25 mouse cellular contexts compared by ENCODE assay signal in genomic region chr7:120881451-120881850, GRCm38 (mm10). TPM values are rescaled to one million over a fixed set of nuclear protein-coding genes. Genes with fewer than 3 reads are reported as not detected.
A peak's percentile ranks its signal among the peaks of the same experiment; 100 is the strongest.
DNase-seq lines count a peak whose midpoint lies in the region; ATAC-seq and TF ChIP-seq lines count a peak whose summit lies in the region.
"Had no signal": no experiment of that assay in that cellular context is flagged by ENCODE, and none has a peak within 500 bp of the region (broad histone marks: within the 10 kb centered on the region; RNA-seq: fewer than 3 reads in every experiment).

No protein-coding gene starts in this region.

- DNase-seq in layer of hippocampus, postnatal 10 days (ENCODE audit: low spot score in 2 of 2): no peak
- DNase-seq in lung, adult 2 months: no peak
- DNase-seq: adrenal gland, postnatal 10 days; B cell, adult 2 months; cerebellum, adult 11-12 months; cerebellum, postnatal 10 days; heart, postnatal 14 days; kidney, adult 11 months; kidney, postnatal 36 days; midbrain, embryonic 14.5 days; retina, postnatal 1 day; right cerebral cortex, postnatal 14 days had no signal

- peak overlapping the region; percentile 90 for H3K27ac ChIP-seq in liver, embryonic 16.5 days (ENCODE audit: low read length)
- H3K27ac ChIP-seq in kidney, embryonic 15.5 days: no peak overlapping the region
- H3K27ac ChIP-seq: forebrain, embryonic 10.5 days; forebrain, embryonic 15.5 days; hindbrain, embryonic 10.5 days; hindbrain, embryonic 15.5 days; layer of hippocampus, adult 2 months; lung, embryonic 15.5 days; stomach, embryonic 15.5 days had no signal

- no peak for ATAC-seq in megakaryocyte, adult 5-6 weeks (ENCODE audit: poor library complexity, severe bottlenecking)
- ATAC-seq in granulocyte monocyte progenitor cell, adult 5-6 weeks (replicated peaks; ENCODE audit: poor library complexity, severe bottlenecking): peak; percentile 35; the same call in 1 of the 2 replicates
- ATAC-seq in liver, embryonic 16.5 days (ENCODE audit: low read depth): 0 out of 2 replicates have a peak, but pooled peaks have one; percentile 10
- ATAC-seq in kidney, embryonic 15.5 days (replicated peaks; ENCODE audit: low FRiP score): no peak
- ATAC-seq: forebrain, embryonic 15.5 days; inflammation-experienced regulatory T-cells, adult 6 months had no signal

- peaks cover 74% of the 10 kb centered on the region for H3K36me3 ChIP-seq in megakaryocyte, embryonic 14.5 days (replicated peaks; ENCODE audit: low read length)
- H3K36me3 ChIP-seq in liver, embryonic 16.5 days (ENCODE audit: control insufficient read depth, insufficient read depth): peaks cover 56% of the 10 kb centered on the region
- H3K36me3 ChIP-seq in kidney, embryonic 15.5 days: peaks cover 35% of the 10 kb centered on the region

- no peak for TF ChIP-seq POLR2A in lung, adult 2 months (IDR thresholded peaks at IDR 0.05; ENCODE audit: borderline replicate concordance, extremely low read depth, low read depth, low read length)

- peak overlapping the region; percentile 64 for H3K4me2 ChIP-seq in liver, embryonic 16.5 days (ENCODE audit: low read depth, low read length)
- H3K4me2 ChIP-seq in kidney, embryonic 15.5 days: no peak overlapping the region
- H3K4me2 ChIP-seq: forebrain, embryonic 15.5 days; hindbrain, embryonic 15.5 days; lung, embryonic 15.5 days; stomach, embryonic 15.5 days had no signal

- H3K9me3 ChIP-seq in megakaryocyte, embryonic 14.5 days: no peaks in the 10 kb centered on the region
- H3K9me3 ChIP-seq in liver, embryonic 16.5 days (replicated peaks; ENCODE audit: control insufficient read depth, low read length): no peaks in the 10 kb centered on the region
- H3K9me3 ChIP-seq in kidney, embryonic 15.5 days (replicated peaks): no peaks in the 10 kb centered on the region
- H3K9me3 ChIP-seq: forebrain, embryonic 15.5 days; hindbrain, embryonic 10.5 days; hindbrain, embryonic 15.5 days; lung, embryonic 15.5 days; stomach, embryonic 15.5 days had no signal

- 57% methylated on average over 2 of the region's 2 CpGs for WGBS in liver, embryonic 16.5 days (ENCODE audit: insufficient replicate concordance)
- 67% methylated on average over 2 of the region's 2 CpGs for WGBS in kidney, embryonic 15.5 days
- WGBS in lung, adult 2 months: 80% methylated on average over 2 of the region's 2 CpGs

- no peak for TF ChIP-seq CTCF in lung, adult 2 months (IDR thresholded peaks at IDR 0.05; ENCODE audit: insufficient read depth, low read length)

- peaks cover 87% of the 10 kb centered on the region for H3K4me1 ChIP-seq in megakaryocyte, embryonic 14.5 days
- H3K4me1 ChIP-seq in liver, embryonic 16.5 days (ENCODE audit: control insufficient read depth, low read depth, low read length): peaks cover 58% of the 10 kb centered on the region
- H3K4me1 ChIP-seq in kidney, embryonic 15.5 days: 0 out of 2 replicates have a peak, but pooled peaks cover 3% of the 10 kb centered on the region
- no peaks in the 10 kb centered on the region for H3K4me1 ChIP-seq in lung, adult 2 months (ENCODE audit: control insufficient read depth, insufficient read depth, low read length)
- H3K4me1 ChIP-seq: forebrain, embryonic 15.5 days; hindbrain, embryonic 10.5 days; hindbrain, embryonic 15.5 days; lung, embryonic 15.5 days; stomach, embryonic 15.5 days had no signal

- no peak overlapping the region for H3K9ac ChIP-seq in liver, embryonic 16.5 days (ENCODE audit: low read depth, low read length)
- no peak overlapping the region for H3K9ac ChIP-seq in kidney, embryonic 15.5 days
- H3K9ac ChIP-seq: forebrain, embryonic 15.5 days; hindbrain, embryonic 15.5 days; lung, embryonic 15.5 days; stomach, embryonic 15.5 days had no signal

- no peaks in the 10 kb centered on the region for H3K27me3 ChIP-seq in megakaryocyte, embryonic 14.5 days (replicated peaks)
- no peaks in the 10 kb centered on the region for H3K27me3 ChIP-seq in liver, embryonic 16.5 days (ENCODE audit: control insufficient read depth, insufficient read depth, low read depth, low read length)
- H3K27me3 ChIP-seq in kidney, embryonic 15.5 days: no peaks in the 10 kb centered on the region
- H3K27me3 ChIP-seq: forebrain, embryonic 15.5 days; hindbrain, embryonic 15.5 days; lung, embryonic 15.5 days; stomach, embryonic 15.5 days had no signal

- peak overlapping the region; percentile 12 for H3K4me3 ChIP-seq in megakaryocyte, embryonic 14.5 days (replicated peaks)
- H3K4me3 ChIP-seq in liver, embryonic 16.5 days (ENCODE audit: low read depth, low read length): no peak overlapping the region
- no peak overlapping the region for H3K4me3 ChIP-seq in kidney, embryonic 15.5 days (replicated peaks)
- H3K4me3 ChIP-seq in lung, adult 2 months (replicated peaks; ENCODE audit: extremely low read depth, low read depth, low read length): no peak overlapping the region
- H3K4me3 ChIP-seq: forebrain, embryonic 10.5 days; forebrain, embryonic 15.5 days; hindbrain, embryonic 10.5 days; hindbrain, embryonic 15.5 days; layer of hippocampus, adult 2 months; lung, embryonic 15.5 days; stomach, embryonic 15.5 days had no signal

RNA-seq across cellular contexts. Expression of gene Polr3e, which starts 36.1 kb away (rescaled TPM):
- polyA plus RNA-seq in megakaryocyte, embryonic 14.5 days (2012; ENCODE audit: insufficient read depth, low replicate concordance): 5.0 and 8.9 TPM in 2 replicates
- total RNA-seq in megakaryocyte, adult 5-6 weeks (2015): 4.6 and 5.3 TPM in 2 replicates
- total RNA-seq in megakaryocyte, adult 5-6 weeks (2017): 9.8 and 11.6 TPM in 2 replicates
- total RNA-seq in granulocyte monocyte progenitor cell, adult 5-6 weeks (2014; fragmentation: Nextera tagmentation): 24.5 and 25.8 TPM in 2 replicates
- 33.5 and 37.1 TPM in 2 replicates for total RNA-seq in granulocyte monocyte progenitor cell, adult 5-6 weeks (2017)
- 10.1 and 10.4 TPM in 2 replicates for polyA plus RNA-seq in liver, embryonic 16.5 days (2015; fragmentation: Nextera tagmentation; extraction: Ambion mirVana)
- total RNA-seq in layer of hippocampus, postnatal 10 days (2021): 10 to 100 TPM; 31.3 to 32.0 TPM
- 42.7 and 44.0 TPM in 2 replicates for polyA plus RNA-seq in kidney, embryonic 15.5 days (2015; fragmentation: Nextera tagmentation; extraction: Ambion mirVana)
- 12.6 and 14.4 TPM in 2 replicates for polyA plus RNA-seq in lung, adult 2 months (2012; rRNA removed)

RNA-seq across cellular contexts. Expression of gene Eef2k, which starts 38.8 kb away (rescaled TPM):
- 5.4 and 42.9 TPM in 2 replicates for polyA plus RNA-seq in megakaryocyte, embryonic 14.5 days (2012; ENCODE audit: insufficient read depth, low replicate concordance)
- total RNA-seq in megakaryocyte, adult 5-6 weeks (2015): 7.5 and 11.1 TPM in 2 replicates
- total RNA-seq in megakaryocyte, adult 5-6 weeks (2017): 23.5 and 26.1 TPM in 2 replicates
- 49.3 and 60.6 TPM in 2 replicates for total RNA-seq in granulocyte monocyte progenitor cell, adult 5-6 weeks (2014; fragmentation: Nextera tagmentation)
- 65.4 and 80.5 TPM in 2 replicates for total RNA-seq in granulocyte monocyte progenitor cell, adult 5-6 weeks (2017)
- 46.5 and 52.1 TPM in 2 replicates for polyA plus RNA-seq in liver, embryonic 16.5 days (2015; fragmentation: Nextera tagmentation; extraction: Ambion mirVana)
- 10 to 100 TPM; 38.9 to 41.7 TPM for total RNA-seq in layer of hippocampus, postnatal 10 days (2021)
- 23.8 and 27.6 TPM in 2 replicates for polyA plus RNA-seq in kidney, embryonic 15.5 days (2015; fragmentation: Nextera tagmentation; extraction: Ambion mirVana)
- polyA plus RNA-seq in lung, adult 2 months (2012; rRNA removed): 12.0 and 13.9 TPM in 2 replicates

Comparison
In these comparisons a context has a peak if more than half of its experiments do, and no peak if none do; other contexts are left out.
1. ATAC-seq: peak in granulocyte monocyte progenitor cell, adult 5-6 weeks (single experiment) and liver, embryonic 16.5 days (single experiment); none in megakaryocyte, adult 5-6 weeks (single experiment) and kidney, embryonic 15.5 days (single experiment).